Mouse (Mus musculus) intestine, postnatal 0 days (tissue): ENCODE data around the gene Gba. TPM values are rescaled to one million over a fixed set of nuclear protein-coding genes. Genes with fewer than 3 reads are reported as not detected.

Experiments
- ATAC-seq: fragments of 200-750 bp; cut with Nextera tagmentation; 2 replicates; pipeline ENCODE4 v1.8.0; 2017; ENCODE audit warnings: mild to moderate bottlenecking, moderate TSS enrichment, moderate library complexity
- H3K27ac ChIP-seq: fragments of 300-500 bp; sonication (generic); 2 replicates; pipeline ENCODE4 v1.5.1; 2014; ENCODE audit warnings: mild to moderate bottlenecking, low read depth, low read length, moderate library complexity
- H3K27me3 ChIP-seq: fragments of 300-500 bp; sonication (generic); replicated peaks from 2 replicates; pipeline ENCODE4 v1.6.1; 2014; ENCODE audit warnings: low read length, mixed read lengths; ENCODE audit not compliant: control insufficient read depth, insufficient read depth
- H3K36me3 ChIP-seq: fragments of 300-500 bp; sonication (generic); 2 replicates; pipeline ENCODE4 v1.6.1; 2014; ENCODE audit warnings: mild to moderate bottlenecking, moderate library complexity; ENCODE audit not compliant: control insufficient read depth, insufficient read depth
- H3K4me1 ChIP-seq: fragments of 300-500 bp; sonication (generic); replicated peaks from 2 replicates; pipeline ENCODE4 v1.6.1; 2014; ENCODE audit warnings: antibody characterized with exemption, low read length, mixed read lengths; ENCODE audit not compliant: control insufficient read depth, insufficient read depth
- H3K4me2 ChIP-seq: fragments of 300-500 bp; sonication (generic); replicated peaks from 2 replicates; pipeline ENCODE4 v1.6.1; 2014; ENCODE audit warnings: low read depth, mild to moderate bottlenecking, moderate library complexity
- H3K4me3 ChIP-seq: fragments of 300-500 bp; sonication (generic); 2 replicates; pipeline ENCODE4 v1.5.1; 2014; ENCODE audit warnings: low read depth, low read length
- H3K9ac ChIP-seq: fragments of 300-500 bp; sonication (generic); 2 replicates; pipeline ENCODE4 v1.6.1; 2014; ENCODE audit warnings: mild to moderate bottlenecking, low read depth, low read length
- H3K9me3 ChIP-seq: fragments of 300-500 bp; sonication (generic); 2 replicates; pipeline ENCODE4 v1.6.1; 2016; ENCODE audit warnings: mixed run types; ENCODE audit not compliant: control insufficient read depth
- CTCF ChIP-seq: sonication (generic); IDR thresholded peaks from 2 replicates; pipeline ENCODE4 v1.5.1; 2016; ENCODE audit warnings: low read depth, mild to moderate bottlenecking, control low read depth, antibody characterized with exemption, moderate library complexity
- WGBS: fragments of 180-500 bp; shearing (Covaris S2); extraction: QIAGEN DNeasy Blood & Tissue Kit; methylation state at CpG from one replicate; pipeline ENCODE4 v1.1.7; 2014; 5-methylcytosine and 5-hydroxymethylcytosine counted together
- polyA plus RNA-seq: library from polyadenylated mRNA; unstranded; fragments of >200 nt; fragmentation: Nextera tagmentation; extraction: Ambion mirVana; gene quantifications from 2 replicates; pipeline ENCODE4 v1.2.1, GENCODE M21; 2015

Gene Gba
- polyA plus RNA-seq, 1 experiment from 2014 or later: 140 TPM

DNA sequence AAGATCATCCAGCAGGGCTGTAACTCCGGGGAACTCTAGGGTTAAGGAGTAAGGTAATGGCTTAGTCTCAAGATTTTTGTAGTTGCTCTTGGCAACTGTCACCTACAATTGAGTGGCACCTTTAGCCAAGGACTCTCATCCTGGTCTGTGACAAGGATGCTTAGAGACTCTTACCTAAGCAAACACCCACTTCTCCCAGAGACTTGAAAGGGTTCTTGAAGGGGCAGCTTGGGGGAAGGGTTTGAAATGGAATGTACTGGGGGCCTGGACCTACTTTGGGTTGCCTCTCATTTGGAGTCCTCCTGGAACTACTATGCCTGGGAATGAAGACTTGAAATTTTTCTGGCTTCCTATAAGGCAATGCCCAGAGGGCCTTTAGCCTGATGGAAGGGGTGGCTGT lies 15.5 kb downstream of the Gba start:
- no peak for ATAC-seq
- TF ChIP-seq CTCF: no peak
- no peaks in the 10 kb centered on the region for H3K27me3 ChIP-seq
- peaks cover 8% of the 10 kb centered on the region; the same call in 1 of the 2 replicates for H3K4me1 ChIP-seq
- no peaks in the 10 kb centered on the region for H3K9me3 ChIP-seq
- H3K36me3 ChIP-seq: no peaks in the 10 kb centered on the region; the same call in 1 of the 2 replicates
- no peak overlapping the region for H3K4me2 ChIP-seq
- no peak overlapping the region for H3K27ac ChIP-seq
- no peak overlapping the region for H3K4me3 ChIP-seq
- WGBS: 93% methylated on average over 1 of the region's 1 CpGs
- no peak overlapping the region for H3K9ac ChIP-seq

DNA sequence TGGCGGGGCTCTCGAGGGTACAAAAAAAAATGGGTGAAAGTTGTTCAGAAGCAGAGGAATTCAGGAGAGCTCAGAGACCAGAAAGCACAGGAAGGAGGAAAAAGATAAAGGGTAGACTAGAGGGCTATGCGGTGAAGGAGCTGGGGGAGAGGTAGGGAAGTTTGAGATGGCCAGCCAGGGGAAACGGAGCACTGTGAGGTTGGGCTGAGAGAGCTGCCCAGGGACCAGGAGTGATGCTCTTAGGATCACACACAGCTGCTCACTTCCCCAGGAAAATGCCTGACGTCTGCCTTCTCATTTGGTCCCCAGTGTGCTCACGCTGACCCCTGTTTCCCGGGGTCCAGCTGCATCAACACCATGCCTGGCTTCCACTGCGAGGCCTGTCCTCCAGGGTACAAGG lies 16.8 kb downstream of the Gba start:
- H3K9ac ChIP-seq: no peak overlapping the region
- H3K9me3 ChIP-seq: no peaks in the 10 kb centered on the region
- TF ChIP-seq CTCF: no peak
- no peaks in the 10 kb centered on the region for H3K27me3 ChIP-seq
- no peak overlapping the region for H3K27ac ChIP-seq
- H3K4me1 ChIP-seq: peaks cover 5% of the 10 kb centered on the region; the same call in 1 of the 2 replicates
- H3K4me3 ChIP-seq: no peak overlapping the region
- H3K4me2 ChIP-seq: no peak overlapping the region
- no peak for ATAC-seq
- WGBS: 57% methylated on average over 8 of the region's 8 CpGs
- H3K36me3 ChIP-seq: no peaks in the 10 kb centered on the region; the same call in 1 of the 2 replicates

DNA sequence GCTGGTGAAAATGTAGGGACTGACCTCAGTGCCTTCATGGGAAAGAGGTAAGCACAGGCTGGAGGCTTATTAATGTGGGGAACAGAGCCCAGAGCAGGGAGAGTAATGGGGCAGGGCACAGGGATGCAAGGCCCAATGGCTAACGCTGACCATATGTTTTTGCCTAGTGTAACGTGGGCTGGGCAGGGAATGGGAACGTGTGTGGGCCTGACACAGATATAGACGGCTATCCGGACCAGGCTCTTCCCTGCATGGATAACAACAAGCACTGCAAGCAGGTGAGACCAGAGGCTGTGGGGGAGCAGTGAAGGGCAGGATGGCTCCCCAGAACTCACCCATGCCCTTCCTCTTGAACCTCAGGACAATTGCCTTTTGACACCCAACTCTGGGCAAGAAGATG lies 18.4 kb downstream of the Gba start:
- Histone ChIP-seq H3K9ac (no peak overlapping the region), H3K9me3 (no peaks in the 10 kb centered on the region), H3K4me2 (no peak overlapping the region), H3K4me1 (no peaks in the 10 kb centered on the region), H3K36me3 (no peaks in the 10 kb centered on the region; the same call in 1 of the 2 replicates), H3K27ac (no peak overlapping the region), H3K4me3 (no peak overlapping the region), H3K27me3 (no peaks in the 10 kb centered on the region)
- WGBS: 82% methylated on average over 5 of the region's 5 CpGs
- ATAC-seq: no peak
- no peak for TF ChIP-seq CTCF

DNA sequence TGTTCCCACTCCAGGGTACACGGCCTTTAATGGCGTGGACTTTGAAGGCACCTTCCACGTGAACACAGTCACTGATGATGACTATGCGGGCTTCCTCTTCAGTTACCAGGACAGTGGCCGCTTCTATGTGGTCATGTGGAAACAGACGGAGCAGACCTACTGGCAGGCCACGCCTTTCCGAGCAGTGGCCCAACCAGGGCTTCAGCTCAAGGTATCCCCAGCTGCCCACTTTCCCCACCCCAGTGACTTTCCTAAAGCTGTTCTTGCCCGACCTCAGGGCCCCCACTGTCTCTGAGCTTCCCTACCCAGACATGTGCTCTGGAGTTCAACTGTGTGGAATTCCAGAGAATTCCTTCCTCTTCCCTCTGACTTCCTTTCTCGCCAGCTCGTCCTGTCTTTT lies 22.1 kb downstream of the Gba start:
- H3K4me2 ChIP-seq: no peak overlapping the region
- H3K9ac ChIP-seq: no peak overlapping the region
- H3K36me3 ChIP-seq: no peaks in the 10 kb centered on the region; the same call in 1 of the 2 replicates
- peaks cover 4% of the 10 kb centered on the region; the same call in 1 of the 2 replicates for H3K4me1 ChIP-seq
- no peaks in the 10 kb centered on the region for H3K27me3 ChIP-seq
- WGBS: 75% methylated on average over 11 of the region's 11 CpGs
- no peaks in the 10 kb centered on the region for H3K9me3 ChIP-seq
- H3K4me3 ChIP-seq: no peak overlapping the region
- H3K27ac ChIP-seq: no peak overlapping the region
- no peak for ATAC-seq
- TF ChIP-seq CTCF: no peak

DNA sequence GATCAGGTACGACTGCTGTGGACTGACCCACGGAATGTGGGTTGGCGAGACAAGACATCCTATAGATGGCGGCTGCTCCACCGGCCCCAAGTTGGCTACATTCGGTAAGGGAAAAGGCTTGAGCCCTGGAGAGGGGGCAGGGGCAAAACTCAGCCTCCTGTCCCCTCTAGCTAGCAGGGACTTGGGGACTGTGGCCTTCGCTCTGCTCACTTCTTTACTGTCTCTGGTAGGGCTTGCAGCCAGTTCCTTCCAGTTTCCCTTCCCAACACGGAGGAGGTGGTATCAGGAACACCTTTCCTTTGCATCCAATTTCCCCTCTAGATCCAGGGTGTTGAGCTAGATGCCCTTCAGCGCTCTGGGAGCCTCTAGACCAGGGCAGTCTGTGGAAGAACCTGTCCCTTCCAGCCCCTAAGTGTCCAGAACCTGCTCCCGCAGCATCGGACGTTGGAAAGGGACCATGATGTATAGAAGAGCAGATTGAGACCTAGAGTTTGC lies 22.6 kb downstream of the Gba start:
- Histone ChIP-seq H3K27ac (no peak overlapping the region), H3K9ac (no peak overlapping the region), H3K27me3 (no peaks in the 10 kb centered on the region), H3K36me3 (no peaks in the 10 kb centered on the region; the same call in 1 of the 2 replicates), H3K4me1 (peaks cover 4% of the 10 kb centered on the region; the same call in 1 of the 2 replicates), H3K4me2 (no peak overlapping the region), H3K4me3 (no peak overlapping the region), H3K9me3 (no peaks in the 10 kb centered on the region)
- ATAC-seq: no peak
- TF ChIP-seq CTCF: no peak
- WGBS: 67% methylated on average over 12 of the region's 12 CpGs

DNA sequence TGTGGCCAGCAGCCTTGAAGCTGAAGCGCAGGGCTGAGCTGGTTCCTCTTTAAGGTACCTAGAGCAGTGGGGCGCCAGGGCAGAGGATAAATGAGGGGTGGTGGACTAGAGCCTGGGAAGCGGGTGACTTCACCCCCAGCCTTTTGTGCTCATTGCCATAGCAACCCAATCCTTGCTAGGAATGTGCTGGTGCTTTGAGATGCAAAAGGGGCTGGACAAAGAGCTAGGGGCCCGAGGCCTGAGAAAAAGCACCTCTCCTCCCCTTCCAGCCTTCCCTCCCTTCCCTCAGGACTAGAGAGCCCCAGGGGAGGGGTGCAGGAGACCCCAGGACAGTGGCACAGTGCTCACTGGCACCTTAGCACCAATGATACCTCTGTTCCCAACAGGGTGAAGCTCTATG lies 23.2 kb downstream of the Gba start:
- no peak for TF ChIP-seq CTCF
- 73% methylated on average over 4 of the region's 4 CpGs for WGBS
- H3K4me3 ChIP-seq: no peak overlapping the region
- H3K9me3 ChIP-seq: no peaks in the 10 kb centered on the region
- H3K9ac ChIP-seq: no peak overlapping the region
- ATAC-seq: no peak
- H3K36me3 ChIP-seq: no peaks in the 10 kb centered on the region; the same call in 1 of the 2 replicates
- peaks cover 4% of the 10 kb centered on the region; the same call in 1 of the 2 replicates for H3K4me1 ChIP-seq
- no peak overlapping the region for H3K4me2 ChIP-seq
- no peak overlapping the region for H3K27ac ChIP-seq
- no peaks in the 10 kb centered on the region for H3K27me3 ChIP-seq
